Mouse (Mus musculus): ENCODE data around the gene Adat3.
"Not testable (repeated sequence)": the region's sequence is repeated elsewhere in the genome, so short reads cannot be mapped to it uniquely, and the experiment has no call there.

The Adat3 gene

GRCm38 (mm10) chr10:80611905-80612304 is 9.2 kb downstream of the Adat3 start:
- no peak for DNase-seq

- no peak for DNase-seq
Measured at GRCm38 (mm10) chr10:80613821-80614220, 11.1 kb downstream of the Adat3 start.

GRCm38 (mm10) chr10:80614351-80614750 is 11.7 kb downstream of the Adat3 start:
- peak; percentile 56 for DNase-seq

- peak; percentile 73 for DNase-seq
Measured at GRCm38 (mm10) chr10:80618181-80618580, 15.5 kb downstream of the Adat3 start.

GRCm38 (mm10) chr10:80619465-80620244 is 17.0 kb downstream of the Adat3 start:
- no peak for DNase-seq

- no peak for DNase-seq
Measured at GRCm38 (mm10) chr10:80620365-80620764, 17.7 kb downstream of the Adat3 start.

- DNase-seq = no peak
Measured at GRCm38 (mm10) chr10:80620796-80621689, 18.4 kb downstream of the Adat3 start.

GRCm38 (mm10) chr10:80621690-80621939 is 18.9 kb downstream of the Adat3 start:
- DNase-seq = no peak

GRCm38 (mm10) chr10:80621940-80622660 is 19.4 kb downstream of the Adat3 start:
- peak; percentile 100 for DNase-seq

- DNase-seq = peak; percentile 92
Measured at GRCm38 (mm10) chr10:80622661-80623456, 20.2 kb downstream of the Adat3 start, which contains the start of gene Csnk1g2. Csnk1g2 (plus strand) TSS chr10:80622838.

- peak; percentile 84 for DNase-seq
Measured at GRCm38 (mm10) chr10:80623457-80624191, 20.9 kb downstream of the Adat3 start.

- DNase-seq = no peak
Measured at GRCm38 (mm10) chr10:80625764-80626163, 23.1 kb downstream of the Adat3 start.

GRCm38 (mm10) chr10:80627685-80628084 is 25.0 kb downstream of the Adat3 start:
- DNase-seq = no peak

GRCm38 (mm10) chr10:80628925-80629324 is 26.2 kb downstream of the Adat3 start:
- no peak for DNase-seq

- no peak for DNase-seq
Measured at GRCm38 (mm10) chr10:80635345-80635744, 32.7 kb downstream of the Adat3 start.

GRCm38 (mm10) chr10:80646936-80647335 is 44.3 kb downstream of the Adat3 start:
- no peak for DNase-seq

GRCm38 (mm10) chr10:80649910-80650309 is 47.2 kb downstream of the Adat3 start:
- not testable (repeated sequence) for DNase-seq

GRCm38 (mm10) chr10:80650392-80650791 is 47.7 kb downstream of the Adat3 start:
- DNase-seq = no peak

GRCm38 (mm10) chr10:80653156-80653720 is 50.6 kb downstream of the Adat3 start:
- DNase-seq = no peak

GRCm38 (mm10) chr10:80654866-80655265 is 52.2 kb downstream of the Adat3 start:
- no peak for DNase-seq

GRCm38 (mm10) chr10:80655406-80656129 is 52.9 kb downstream of the Adat3 start:
- no peak for DNase-seq

All from thymus, postnatal 4 days (tissue).